Mouse (Mus musculus): ENCODE measurements around the gene Gm14569.

DNA sequence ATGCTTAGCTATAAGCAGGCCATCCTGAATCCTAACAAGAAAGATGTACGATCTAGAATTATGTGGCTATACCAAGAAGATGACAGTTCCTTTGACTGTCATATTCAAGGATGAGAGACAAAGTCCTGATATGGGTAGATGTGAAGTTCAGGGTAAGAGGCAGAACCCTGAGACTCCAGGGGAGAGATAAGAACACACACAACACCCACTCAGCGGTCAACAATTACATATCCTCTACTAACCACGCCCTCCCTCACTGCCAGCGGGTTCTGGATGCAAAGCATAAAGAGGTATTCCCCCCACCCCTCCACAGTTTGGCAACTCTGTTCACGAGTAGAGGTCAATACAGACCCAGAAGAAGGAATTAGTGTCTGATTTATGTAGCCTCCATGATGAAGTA lies 32.1 kb upstream of the Gm14569 start:
- TF ChIP-seq GATA1 (IDR thresholded peaks at IDR 0.05; ENCODE audit: low read length) (no peak), TAL1 (IDR thresholded peaks at IDR 0.05; ENCODE audit: low read length) (no peak)
